Mouse (Mus musculus): ENCODE measurements at regions not wholly inside any gene's neighbourhood (a gene's known extent, or its start where the extent isn't known, plus 50 kb on each side); places are given as distances from the start of the nearest gene placed in this dataset.

DNA sequence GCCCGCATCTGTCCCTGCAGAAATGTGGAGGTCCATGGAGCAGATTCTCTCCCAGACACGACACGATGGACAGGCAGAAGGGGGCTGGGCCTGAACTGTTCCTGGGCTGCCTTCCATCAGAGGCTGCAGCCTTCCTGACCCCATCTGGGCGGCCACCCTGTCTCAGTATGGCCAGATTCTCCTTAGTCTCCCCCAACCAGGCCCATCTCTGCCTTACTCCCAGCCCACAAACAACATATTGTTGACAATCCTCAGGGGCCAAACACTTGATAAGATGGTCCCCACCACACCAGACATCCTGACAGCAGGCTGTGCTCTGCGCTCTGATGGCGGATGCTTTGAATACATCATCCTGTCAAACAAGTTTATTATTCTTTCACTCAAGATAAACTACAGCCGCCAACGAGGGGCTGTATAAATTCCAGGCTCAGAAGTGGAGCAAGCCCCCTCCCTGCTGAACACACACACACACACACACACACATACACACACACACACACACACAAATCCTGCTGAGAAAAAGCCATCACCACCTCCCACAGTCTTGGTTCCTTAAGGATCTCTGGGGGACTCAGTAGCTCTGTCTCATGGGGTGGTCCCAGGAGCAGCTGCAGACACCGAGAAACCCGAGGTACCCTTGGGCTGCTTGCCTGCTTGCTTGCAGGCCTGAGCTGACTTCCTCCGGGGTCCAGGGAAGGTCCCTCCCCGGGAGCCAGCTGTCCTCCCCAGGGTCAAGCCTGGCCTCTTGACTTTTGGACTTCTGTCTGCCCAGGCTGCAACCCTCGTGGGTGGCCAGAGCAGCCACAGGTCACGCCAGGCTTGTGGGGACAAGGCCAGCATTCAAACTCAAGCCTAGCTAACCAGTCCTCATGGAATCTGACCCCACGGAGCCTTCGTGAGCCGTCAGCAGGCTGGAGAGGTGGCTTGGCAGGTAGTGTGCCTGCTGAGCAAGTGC lies 135.6 kb upstream of the 1600014C23Rik start:
- H3K4me1 ChIP-seq (ENCODE audit: control insufficient read depth in 2 of 2, insufficient read depth in 2 of 2, low read length in 2 of 2, poor library complexity in 1 of 2): peaks cover 5 to 29% of the 10 kb centered on the region in 2 experiments
- H3K4me3 ChIP-seq (ENCODE audit: insufficient read depth in 1 of 2, low read depth in 1 of 2, low read length in 2 of 2, poor library complexity in 1 of 2, severe bottlenecking in 1 of 2): no peak overlapping the region
- in situ Hi-C loops (cut with MboI; ENCODE audit: low sequenced_read_pairs in 2 of 2, unreplicated experiment in 2 of 2): no loop called here
- no peaks in the 10 kb centered on the region for H3K36me3 ChIP-seq (ENCODE audit: control insufficient read depth, insufficient read depth, low read length, poor library complexity, severe bottlenecking)
- TF ChIP-seq ZC3H11A (IDR thresholded peaks at IDR 0.05; ENCODE audit: borderline replicate concordance, low read depth, low read length) (no peak), MAFK (IDR thresholded peaks at IDR 0.05; ENCODE audit: insufficient read depth, low read depth, low read length) (no peak), CHD2 (IDR thresholded peaks at IDR 0.05; ENCODE audit: low read depth, low read length) (no peak), ZNF384 (IDR thresholded peaks at IDR 0.05; ENCODE audit: low read depth, low read length) (no peak), HCFC1 (IDR thresholded peaks at IDR 0.05; ENCODE audit: borderline replicate concordance, insufficient read depth, low read length) (no peak)
- no peak for DNase-seq (ENCODE audit: low read depth, low spot score)
- no peak overlapping the region for H3K9ac ChIP-seq (ENCODE audit: insufficient read depth, low read depth, low read length, poor library complexity, severe bottlenecking)
- H3K27ac ChIP-seq (ENCODE audit: insufficient read depth, low read depth, low read length, poor library complexity, severe bottlenecking): no peak overlapping the region
- H3K9me3 ChIP-seq (ENCODE audit: control insufficient read depth, insufficient read depth, low read depth, low read length): no peaks in the 10 kb centered on the region

DNA sequence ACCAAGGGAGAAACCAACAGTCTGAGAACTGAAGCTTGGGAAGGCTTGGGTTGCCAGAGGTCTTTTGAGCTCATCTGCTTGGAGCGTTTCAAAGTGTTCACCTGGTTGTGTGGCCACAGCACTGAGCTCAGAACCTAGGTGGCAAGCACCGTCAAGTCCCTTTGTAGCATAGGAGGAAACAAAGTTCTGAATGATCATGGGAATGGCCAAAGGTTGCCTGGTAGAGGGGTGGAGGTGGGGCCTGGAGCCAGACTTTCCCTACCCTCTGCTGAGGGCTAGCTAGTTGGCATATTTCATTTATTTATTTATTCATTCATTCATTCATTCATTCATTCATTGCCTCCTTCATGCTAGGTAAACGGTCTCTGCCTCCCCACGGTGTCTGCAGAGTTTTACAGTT lies 134.9 kb upstream of the 1600014C23Rik start:
- H3K4me1 ChIP-seq (ENCODE audit: control insufficient read depth in 2 of 2, insufficient read depth in 2 of 2, low read length in 2 of 2, poor library complexity in 1 of 2): peaks cover 3 to 24% of the 10 kb centered on the region in 2 experiments; a peak in 3 of 4 replicates
- TF ChIP-seq ZNF384 (IDR thresholded peaks at IDR 0.05; ENCODE audit: low read depth, low read length) (no peak), HCFC1 (IDR thresholded peaks at IDR 0.05; ENCODE audit: borderline replicate concordance, insufficient read depth, low read length) (no peak), MAFK (IDR thresholded peaks at IDR 0.05; ENCODE audit: insufficient read depth, low read depth, low read length) (no peak)
- H3K9me3 ChIP-seq (ENCODE audit: control insufficient read depth, insufficient read depth, low read depth, low read length): no peaks in the 10 kb centered on the region
- no peak for DNase-seq (ENCODE audit: low read depth, low spot score)
- H3K4me3 ChIP-seq (ENCODE audit: insufficient read depth in 1 of 2, low read depth in 1 of 2, low read length in 2 of 2, poor library complexity in 1 of 2, severe bottlenecking in 1 of 2): no peak overlapping the region
- H3K36me3 ChIP-seq (ENCODE audit: control insufficient read depth, insufficient read depth, low read length, poor library complexity, severe bottlenecking): no peaks in the 10 kb centered on the region
- no peak overlapping the region for H3K27ac ChIP-seq (ENCODE audit: insufficient read depth, low read depth, low read length, poor library complexity, severe bottlenecking)
- in situ Hi-C loops (cut with MboI; ENCODE audit: low sequenced_read_pairs in 2 of 2, unreplicated experiment in 2 of 2): no loop called here
- H3K9ac ChIP-seq (ENCODE audit: insufficient read depth, low read depth, low read length, poor library complexity, severe bottlenecking): no peak overlapping the region

DNA sequence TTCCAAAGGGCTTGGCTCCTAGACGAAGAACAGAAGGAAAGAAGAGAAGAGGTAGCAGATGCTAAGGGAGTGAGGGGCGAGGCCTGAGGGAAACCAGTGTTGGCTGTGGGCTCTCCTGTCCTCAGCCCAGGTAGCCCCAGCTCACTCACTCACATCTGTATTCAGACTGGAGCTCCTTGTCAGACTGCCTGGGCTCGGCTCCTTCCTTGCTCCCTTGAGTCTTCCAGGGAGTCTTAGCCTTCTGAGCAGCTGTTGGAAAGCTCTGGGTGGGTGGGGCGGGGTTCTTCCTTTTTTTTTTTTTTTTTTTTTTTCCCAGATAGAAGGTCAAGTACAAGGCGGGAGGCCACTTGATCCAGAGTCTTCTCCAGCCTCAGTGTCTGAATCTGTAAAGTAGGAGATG lies 134.1 kb upstream of the 1600014C23Rik start:
- in situ Hi-C loops (cut with MboI; ENCODE audit: low sequenced_read_pairs in 2 of 2, unreplicated experiment in 2 of 2): no loop called here
- Histone ChIP-seq H3K4me3 (ENCODE audit: insufficient read depth in 1 of 2, low read depth in 1 of 2, low read length in 2 of 2, poor library complexity in 1 of 2, severe bottlenecking in 1 of 2) (no peak overlapping the region), H3K27ac (ENCODE audit: insufficient read depth, low read depth, low read length, poor library complexity, severe bottlenecking) (no peak overlapping the region), H3K4me1 (ENCODE audit: control insufficient read depth in 2 of 2, insufficient read depth in 2 of 2, low read length in 2 of 2, poor library complexity in 1 of 2) (peaks cover 3 to 19% of the 10 kb centered on the region in 2 experiments; a peak in 2 of 4 replicates), H3K36me3 (ENCODE audit: control insufficient read depth, insufficient read depth, low read length, poor library complexity, severe bottlenecking) (no peaks in the 10 kb centered on the region), H3K9me3 (ENCODE audit: control insufficient read depth, insufficient read depth, low read depth, low read length) (no peaks in the 10 kb centered on the region), H3K9ac (ENCODE audit: insufficient read depth, low read depth, low read length, poor library complexity, severe bottlenecking) (no peak overlapping the region)
- TF ChIP-seq ZNF384 (IDR thresholded peaks at IDR 0.05; ENCODE audit: low read depth, low read length): peak; percentile 61; the same call in 1 of the 2 replicates
- no peak for TF ChIP-seq HCFC1 (IDR thresholded peaks at IDR 0.05; ENCODE audit: borderline replicate concordance, insufficient read depth, low read length)
- no peak for DNase-seq (ENCODE audit: low read depth, low spot score)

DNA sequence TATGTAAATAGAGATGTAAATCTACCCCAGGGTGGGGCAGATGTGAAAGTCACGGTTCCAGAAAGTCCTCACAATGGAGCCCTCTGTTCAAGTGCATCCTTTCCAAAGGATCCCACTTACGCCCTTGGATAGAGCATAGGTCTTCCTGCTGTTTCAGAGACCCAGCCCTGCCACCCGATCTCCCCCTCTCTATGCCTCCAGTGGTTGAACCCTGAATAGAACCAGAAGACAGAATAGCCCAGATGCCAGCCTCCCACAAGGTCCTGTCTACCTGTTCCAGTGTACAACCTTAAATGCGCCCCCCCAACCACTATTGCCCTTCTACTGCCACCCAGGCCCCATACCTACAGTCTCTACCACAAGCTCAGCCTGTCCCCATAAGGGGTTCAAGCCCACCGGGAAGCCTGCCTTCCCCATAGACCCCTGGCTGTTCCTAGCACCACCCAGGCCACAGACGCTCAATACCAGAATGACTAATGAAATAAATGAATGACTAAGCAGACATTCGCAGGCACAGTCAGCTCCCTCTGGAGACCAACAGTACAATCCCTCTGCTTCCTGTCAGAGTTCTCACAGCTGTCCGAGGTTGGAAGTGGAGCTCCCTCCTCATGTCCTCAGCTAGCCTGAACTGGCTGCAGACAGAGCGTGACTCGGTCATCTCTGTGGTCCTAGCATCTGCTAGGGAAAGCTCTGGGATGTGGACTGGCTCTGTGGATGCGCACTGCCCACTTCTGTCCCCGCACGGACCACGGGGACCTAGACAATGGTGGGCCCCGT lies 133.4 kb upstream of the 1600014C23Rik start:
- Histone ChIP-seq H3K36me3 (ENCODE audit: control insufficient read depth, insufficient read depth, low read length, poor library complexity, severe bottlenecking) (no peaks in the 10 kb centered on the region), H3K27ac (ENCODE audit: insufficient read depth, low read depth, low read length, poor library complexity, severe bottlenecking) (no peak overlapping the region), H3K9me3 (ENCODE audit: control insufficient read depth, insufficient read depth, low read depth, low read length) (no peaks in the 10 kb centered on the region), H3K4me1 (ENCODE audit: control insufficient read depth in 2 of 2, insufficient read depth in 2 of 2, low read length in 2 of 2, poor library complexity in 1 of 2) (peaks cover 3 to 17% of the 10 kb centered on the region in 2 experiments; a peak in 2 of 4 replicates), H3K4me3 (ENCODE audit: insufficient read depth in 1 of 2, low read depth in 1 of 2, low read length in 2 of 2, poor library complexity in 1 of 2, severe bottlenecking in 1 of 2) (no peak overlapping the region), H3K9ac (ENCODE audit: insufficient read depth, low read depth, low read length, poor library complexity, severe bottlenecking) (no peak overlapping the region)
- DNase-seq (ENCODE audit: low read depth, low spot score): no peak
- in situ Hi-C loops (cut with MboI; ENCODE audit: low sequenced_read_pairs in 2 of 2, unreplicated experiment in 2 of 2): no loop called here
- no peak for TF ChIP-seq HCFC1 (IDR thresholded peaks at IDR 0.05; ENCODE audit: borderline replicate concordance, insufficient read depth, low read length)
- no peak for TF ChIP-seq ZC3H11A (IDR thresholded peaks at IDR 0.05; ENCODE audit: borderline replicate concordance, low read depth, low read length)
- no peak for TF ChIP-seq CHD2 (IDR thresholded peaks at IDR 0.05; ENCODE audit: low read depth, low read length)
- TF ChIP-seq MAFK (IDR thresholded peaks at IDR 0.05; ENCODE audit: insufficient read depth, low read depth, low read length): no peak
- no peak for TF ChIP-seq ZNF384 (IDR thresholded peaks at IDR 0.05; ENCODE audit: low read depth, low read length)
